Mouse (Mus musculus): ENCODE data around the gene Med13l.

The Med13l gene

DNA sequence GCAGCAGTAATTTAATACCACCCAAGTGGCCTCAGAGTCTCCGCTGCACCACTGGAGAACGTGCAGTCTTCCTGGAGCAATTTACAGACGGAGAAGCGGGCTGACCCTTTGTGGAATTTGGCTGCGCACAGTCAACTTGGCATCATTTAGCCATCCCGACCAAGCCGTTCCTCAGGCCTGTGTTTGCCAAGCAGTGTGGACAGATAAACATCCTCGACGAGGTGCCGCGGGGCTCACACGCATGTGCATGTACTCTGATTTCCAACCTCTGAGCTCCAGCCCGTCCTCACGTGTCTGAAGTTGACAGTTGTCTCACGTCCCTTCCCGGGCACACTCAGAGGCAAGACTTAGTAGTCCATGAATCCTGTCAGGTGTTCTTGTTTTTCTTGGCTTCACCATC lies 166.9 kb downstream of the Med13l start:
- DNase-seq (ENCODE audit: low read depth, low spot score): no peak

DNA sequence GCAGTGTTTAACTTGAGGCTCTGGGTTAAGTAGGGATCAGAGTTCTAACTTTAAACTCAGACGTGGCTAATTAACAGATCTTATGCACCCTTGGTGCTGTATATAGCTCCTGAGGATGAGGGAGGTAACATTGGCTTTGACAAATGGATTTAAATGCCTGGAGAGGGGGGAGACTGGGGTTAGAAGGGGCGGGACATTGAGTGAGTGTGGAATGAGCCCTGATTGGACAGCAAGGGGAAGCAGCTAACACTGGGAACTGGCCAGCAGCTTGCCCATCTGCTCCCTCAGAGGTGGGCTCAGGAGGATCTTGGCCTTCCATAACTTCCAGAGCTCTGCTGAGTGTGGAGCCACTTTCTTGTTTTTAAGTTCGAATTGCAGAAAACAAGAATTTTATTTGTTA lies 171.7 kb downstream of the Med13l start:
- no peak for DNase-seq (ENCODE audit: low read depth, low spot score)

DNA sequence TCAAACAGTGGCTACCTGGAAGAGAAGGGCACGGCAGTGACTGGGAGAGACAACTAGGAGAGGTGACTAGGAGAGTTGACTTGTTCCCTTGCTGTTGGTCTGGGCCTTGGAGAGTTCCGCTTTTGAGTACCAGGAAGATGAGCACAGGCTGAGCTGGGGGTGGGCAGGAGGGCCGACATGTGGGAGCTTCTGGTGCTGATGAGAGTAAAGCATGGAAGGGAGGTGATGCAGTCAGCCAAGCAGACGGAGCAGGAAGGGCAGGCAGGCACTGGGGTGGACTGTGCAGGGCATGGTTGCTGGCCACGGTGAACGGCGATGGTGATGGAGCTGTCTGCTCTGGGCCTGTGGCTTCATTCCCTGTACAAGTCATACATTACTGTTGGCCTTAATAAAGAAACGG lies 172.2 kb downstream of the Med13l start:
- DNase-seq (ENCODE audit: low read depth, low spot score): no peak

DNA sequence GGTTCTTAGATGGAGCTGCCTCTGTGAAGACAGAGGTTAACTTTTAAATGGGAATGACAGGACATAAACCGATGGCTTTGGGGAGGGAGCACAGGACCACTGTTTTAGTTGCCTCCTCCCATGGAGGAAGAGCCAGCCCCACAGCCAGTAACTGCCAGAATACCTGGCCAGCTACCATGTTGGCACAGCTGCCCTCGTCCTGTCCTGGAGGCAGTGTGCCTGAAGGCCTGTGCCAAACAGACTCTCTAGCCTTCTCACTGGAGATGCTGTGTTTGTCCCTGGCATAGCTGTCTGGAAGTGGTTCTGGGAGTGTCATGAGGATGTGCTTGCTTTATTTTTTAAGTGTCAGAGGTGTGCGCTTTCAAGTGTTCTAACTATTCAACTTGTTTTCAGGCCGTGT lies 173.1 kb downstream of the Med13l start:
- no peak for DNase-seq (ENCODE audit: low read depth, low spot score)

DNA sequence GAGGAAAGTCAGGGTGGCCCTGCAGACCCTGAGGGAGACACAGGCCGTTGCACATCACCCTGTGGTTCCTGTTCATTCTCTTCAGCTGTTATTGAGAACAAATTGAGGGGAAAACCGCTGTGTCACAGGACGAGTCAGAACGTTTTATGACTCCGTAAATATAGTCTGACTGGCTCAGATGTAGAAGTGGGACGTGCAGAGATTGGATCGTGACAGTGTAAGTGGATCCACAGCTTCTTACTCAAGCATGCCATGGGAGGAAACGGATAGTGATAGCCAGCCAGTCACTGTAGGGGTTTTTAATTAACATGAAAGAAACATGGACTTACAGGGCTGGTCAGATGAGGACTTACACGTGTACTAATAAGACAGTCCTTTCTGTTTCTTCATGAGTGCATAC lies 174.0 kb downstream of the Med13l start:
- no peak for DNase-seq (ENCODE audit: low read depth, low spot score)

DNA sequence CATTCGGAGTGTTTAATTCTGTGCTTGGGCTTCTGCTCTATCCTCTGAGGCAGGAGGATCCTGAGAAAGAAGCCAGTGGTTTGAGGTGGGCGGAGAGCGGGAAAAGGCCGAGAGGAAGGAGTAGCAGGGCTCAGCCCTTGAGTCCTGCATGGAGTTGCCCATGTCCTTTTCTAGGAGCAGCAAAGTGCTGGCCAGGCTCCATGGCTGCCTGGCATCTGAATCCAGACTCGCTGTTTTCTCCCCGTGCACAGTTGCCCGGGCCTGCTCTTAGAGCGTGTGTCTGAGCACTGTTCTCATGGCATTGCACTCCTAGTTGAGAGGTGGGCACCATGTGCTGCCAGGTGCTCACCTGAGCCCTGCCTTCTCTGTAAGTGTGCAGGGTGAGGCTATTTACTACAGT lies 175.3 kb downstream of the Med13l start:
- DNase-seq (ENCODE audit: low read depth, low spot score): no peak

DNA sequence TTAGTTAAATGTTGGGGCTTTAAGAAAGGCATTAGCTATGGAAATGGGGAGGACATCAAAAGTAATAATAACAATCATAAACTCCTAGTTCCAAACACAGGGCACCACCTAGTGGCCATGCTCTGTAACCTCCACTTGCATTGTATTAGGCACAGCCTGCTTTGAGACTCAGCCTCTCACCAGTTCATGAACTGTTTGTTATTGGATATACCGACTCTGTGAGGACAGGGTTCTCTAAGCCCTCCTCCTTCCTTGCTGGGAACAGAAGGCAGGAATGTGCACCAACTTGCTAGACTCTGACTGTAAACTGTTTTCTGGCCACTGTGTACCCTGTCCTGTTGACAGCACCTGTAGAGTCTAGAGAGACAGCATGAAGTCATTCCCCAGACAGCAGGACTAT lies 177.1 kb downstream of the Med13l start:
- peak; percentile 54 for DNase-seq (ENCODE audit: low read depth, low spot score)

DNA sequence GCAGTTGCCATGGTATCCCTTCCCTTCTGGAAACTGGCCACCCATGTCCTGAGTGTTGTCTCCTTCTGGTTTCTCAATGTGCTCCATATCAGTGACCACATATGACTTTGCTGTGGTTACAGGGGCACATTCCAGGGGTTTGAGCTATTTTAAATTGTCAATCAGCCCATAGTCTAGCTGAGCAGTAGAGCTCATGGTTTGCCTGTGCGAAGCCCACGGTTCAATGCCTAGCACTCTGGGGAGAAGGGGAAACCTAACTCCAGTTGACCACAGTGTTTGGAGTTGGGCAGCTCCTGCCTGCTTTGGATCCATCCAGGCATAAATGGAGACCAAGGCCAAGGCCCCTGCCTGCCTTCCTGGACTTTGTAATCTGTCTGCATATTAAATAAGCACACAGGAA lies 182.6 kb downstream of the Med13l start:
- DNase-seq (ENCODE audit: low read depth, low spot score): no peak

DNA sequence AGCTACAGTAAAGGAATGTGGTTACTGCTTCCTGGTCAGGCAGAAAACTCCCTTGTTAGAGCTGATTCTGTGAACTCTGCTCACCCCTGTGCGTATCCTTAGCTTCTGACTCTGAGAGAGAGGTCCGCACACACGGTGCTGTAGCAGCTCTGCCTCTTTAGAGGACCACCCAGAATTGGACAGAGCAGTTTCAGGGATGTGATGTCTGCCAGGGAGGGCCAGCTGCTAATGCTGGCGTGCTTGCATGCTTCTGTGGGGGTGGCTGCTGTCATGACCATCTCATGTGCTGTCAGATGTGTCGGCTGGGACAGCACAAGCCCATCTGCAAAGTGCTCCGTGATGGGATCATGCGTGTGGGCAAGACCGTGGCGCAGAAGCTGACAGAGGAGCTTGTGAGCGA lies 186.5 kb downstream of the Med13l start:
- no peak for DNase-seq (ENCODE audit: low read depth, low spot score)

DNA sequence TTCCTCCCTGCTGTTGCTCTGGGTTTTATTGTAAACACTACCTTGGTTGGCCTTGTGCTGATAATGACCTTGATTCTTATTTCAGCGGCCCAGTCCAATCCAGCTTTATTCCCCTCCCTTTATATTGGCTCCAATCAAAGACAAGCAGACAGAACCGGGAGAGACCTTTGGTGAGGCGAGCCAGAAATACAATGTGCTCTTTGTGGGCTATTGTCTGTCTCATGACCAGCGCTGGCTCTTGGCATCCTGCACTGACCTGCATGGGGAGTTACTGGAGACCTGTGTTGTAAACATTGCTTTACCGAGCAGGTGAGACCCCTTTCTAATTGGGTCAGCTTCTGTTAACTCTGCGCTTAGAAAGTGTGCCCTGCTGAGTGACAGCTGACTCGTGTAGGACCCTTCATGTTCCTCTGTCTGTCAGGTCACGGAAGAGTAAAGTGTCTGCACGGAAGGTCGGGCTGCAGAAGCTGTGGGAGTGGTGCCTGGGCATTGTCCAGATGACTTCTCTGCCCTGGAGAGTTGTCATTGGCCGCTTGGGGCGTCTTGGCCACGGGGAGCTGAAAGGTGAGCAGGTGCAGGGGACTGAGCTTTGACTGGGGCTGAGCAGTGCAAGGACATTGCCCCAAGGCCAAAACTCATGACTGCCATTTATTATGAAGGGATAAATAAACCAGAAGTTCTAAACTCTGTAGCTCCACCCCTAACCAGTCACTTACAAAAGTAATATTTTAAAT lies 191.1 kb downstream of the Med13l start:
- DNase-seq (ENCODE audit: low read depth, low spot score): no peak

DNA sequence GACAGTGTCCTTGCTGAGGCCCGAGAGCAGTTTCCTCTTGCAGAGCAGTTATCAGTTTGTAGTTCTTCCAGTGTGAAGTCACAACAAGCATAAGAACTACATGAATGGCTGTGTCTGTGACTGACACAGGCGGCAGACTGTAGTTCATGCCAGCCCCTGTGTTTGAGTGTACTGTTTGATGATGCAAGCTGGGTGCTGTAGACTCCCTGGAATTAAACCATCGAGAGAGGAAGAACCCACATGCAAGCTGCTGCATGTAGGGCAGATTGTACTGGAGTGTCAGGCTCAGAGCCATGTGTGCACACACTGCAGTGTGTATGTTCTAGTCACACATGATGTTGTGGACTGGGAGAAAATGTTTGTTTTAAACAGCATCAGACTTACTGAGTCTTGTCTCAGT lies 192.4 kb downstream of the Med13l start:
- no peak for DNase-seq (ENCODE audit: low read depth, low spot score)

DNA sequence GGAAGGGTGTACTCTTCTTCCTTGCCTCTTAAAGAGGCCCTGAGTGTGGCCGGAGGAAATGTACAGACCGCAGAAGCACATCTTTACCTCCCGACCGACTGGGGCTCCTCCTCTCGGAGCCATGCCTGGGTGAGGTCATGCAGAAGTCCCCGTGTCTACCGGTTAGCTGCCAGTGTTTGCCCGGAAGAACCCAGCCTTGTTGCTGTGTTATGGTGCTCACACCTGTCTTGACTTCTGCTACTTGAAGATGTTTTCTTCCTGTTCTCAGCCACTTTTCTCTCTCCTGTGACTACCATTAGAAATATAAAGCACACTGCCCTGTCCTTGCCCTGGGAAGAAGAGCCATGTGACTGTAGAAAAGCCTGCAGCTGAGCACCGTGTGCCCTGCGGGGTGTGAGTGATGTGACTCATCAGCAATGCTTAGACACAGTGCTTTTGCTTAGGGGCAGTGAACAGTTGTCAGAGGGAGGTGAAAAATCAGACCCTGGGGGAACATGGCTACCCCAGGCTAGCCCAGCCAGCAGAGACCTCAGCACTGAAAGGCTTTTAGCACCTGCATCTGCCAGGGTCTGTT lies 193.1 kb downstream of the Med13l start:
- DNase-seq (ENCODE audit: low read depth, low spot score): no peak

DNA sequence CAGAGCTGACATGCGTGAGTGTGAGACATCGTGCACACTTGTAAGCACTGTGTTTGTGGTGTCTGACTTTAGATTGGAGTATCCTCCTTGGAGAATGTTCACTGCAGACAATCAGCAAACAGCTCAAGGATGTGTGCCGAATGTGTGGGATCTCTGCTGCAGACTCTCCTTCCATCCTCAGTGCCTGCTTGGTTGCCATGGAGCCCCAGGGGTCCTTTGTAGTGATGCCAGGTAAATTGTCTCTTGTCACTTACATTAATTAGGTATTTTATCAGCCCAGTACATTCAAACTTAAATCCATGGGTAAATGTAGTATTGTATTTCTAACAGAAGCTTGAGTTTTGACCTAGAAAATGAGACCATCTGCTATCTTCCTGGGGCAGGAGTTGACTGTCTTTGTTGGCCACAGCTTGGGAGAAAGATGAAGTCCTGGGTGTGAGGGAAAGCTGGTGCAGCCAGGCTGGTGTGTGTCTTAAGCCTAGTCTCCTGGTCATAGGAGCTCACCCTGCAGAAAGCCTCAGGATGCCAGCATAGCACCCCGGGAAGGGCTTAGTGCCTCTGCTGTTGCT lies 193.8 kb downstream of the Med13l start:
- no peak for DNase-seq (ENCODE audit: low read depth, low spot score)

DNA sequence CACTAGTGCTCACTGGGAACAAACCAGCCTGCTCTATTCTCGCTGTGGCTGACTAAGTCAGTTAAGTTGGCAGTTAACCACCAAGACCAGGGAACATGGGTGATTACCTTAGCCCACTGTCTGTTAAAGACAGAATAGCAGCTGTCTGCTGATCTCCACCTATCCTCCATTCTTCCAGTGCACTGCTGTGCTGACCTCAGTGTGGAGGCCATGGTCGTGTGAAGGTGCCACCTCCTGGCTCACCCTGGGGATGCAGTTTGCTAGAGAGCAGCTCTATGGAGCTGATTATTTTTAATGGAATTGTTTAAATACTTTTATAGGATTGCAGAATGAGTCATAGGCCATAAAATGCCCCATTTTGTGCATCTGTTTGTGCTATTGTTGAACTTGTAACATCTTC lies 195.6 kb downstream of the Med13l start:
- no peak for DNase-seq (ENCODE audit: low read depth, low spot score)

DNA sequence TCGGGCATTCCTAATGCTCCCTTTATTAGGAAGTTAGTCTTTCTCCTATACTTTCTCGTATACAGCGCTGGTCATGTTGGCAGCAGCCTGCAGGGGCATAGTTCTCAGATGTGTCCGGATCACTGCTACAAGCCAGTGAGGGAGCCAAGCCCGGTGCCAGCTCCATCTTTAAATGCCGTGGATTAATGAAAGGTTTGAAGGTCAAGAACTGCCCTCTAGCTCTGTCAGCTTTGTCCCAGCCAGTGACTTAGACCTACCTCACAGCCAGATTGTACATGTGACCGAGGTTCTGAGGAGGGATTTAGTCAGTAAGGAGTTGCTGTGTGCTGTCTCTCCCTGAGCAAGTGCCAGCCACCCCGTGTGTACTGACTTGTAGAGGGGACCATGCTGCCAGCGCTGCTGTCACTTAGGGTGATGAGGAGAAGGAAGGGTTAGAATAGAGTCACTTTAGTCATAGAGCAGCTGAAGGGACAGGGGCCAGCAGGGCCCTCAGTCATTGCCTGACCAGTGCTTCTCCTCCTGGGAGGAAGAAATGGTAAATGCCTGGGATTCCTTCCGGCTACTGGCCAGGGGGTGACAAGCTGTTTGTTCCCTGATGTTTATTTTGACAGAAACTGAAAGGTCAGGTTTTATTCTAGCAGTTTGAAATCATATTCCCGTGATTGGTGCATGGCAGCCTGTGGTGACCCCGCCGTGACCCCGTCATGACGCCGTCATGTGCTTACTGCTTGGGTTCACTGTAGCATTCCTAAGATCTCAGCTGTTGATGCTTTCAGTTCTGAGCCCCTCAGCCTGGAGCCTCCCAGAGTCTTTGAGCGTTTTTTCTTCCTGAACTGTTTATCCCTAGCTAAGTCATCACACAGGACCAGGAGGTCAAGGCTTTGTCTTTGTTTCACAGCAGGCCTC lies 197.2 kb downstream of the Med13l start:
- DNase-seq (ENCODE audit: low read depth, low spot score): no peak

DNA sequence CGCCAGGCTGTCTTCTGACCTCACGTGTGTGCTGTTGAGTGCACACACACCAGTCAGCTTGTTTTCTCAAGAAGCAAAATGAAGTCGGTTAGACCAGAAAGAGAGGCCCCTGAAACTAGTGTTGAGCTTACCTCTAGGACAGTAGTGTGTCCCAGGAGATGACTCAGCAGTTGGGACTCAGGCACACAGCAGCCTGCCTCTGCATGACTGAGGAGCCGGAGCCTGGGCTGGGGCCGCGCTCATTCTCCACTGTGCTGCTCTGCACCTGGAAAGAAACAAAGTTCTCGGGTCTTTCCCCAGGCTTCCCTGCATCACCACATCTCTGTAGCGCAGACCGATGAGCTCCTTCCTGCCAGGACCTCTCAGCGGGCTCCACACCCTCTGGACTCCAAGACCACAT lies 200.5 kb downstream of the Med13l start:
- no peak for DNase-seq (ENCODE audit: low read depth, low spot score)

DNA sequence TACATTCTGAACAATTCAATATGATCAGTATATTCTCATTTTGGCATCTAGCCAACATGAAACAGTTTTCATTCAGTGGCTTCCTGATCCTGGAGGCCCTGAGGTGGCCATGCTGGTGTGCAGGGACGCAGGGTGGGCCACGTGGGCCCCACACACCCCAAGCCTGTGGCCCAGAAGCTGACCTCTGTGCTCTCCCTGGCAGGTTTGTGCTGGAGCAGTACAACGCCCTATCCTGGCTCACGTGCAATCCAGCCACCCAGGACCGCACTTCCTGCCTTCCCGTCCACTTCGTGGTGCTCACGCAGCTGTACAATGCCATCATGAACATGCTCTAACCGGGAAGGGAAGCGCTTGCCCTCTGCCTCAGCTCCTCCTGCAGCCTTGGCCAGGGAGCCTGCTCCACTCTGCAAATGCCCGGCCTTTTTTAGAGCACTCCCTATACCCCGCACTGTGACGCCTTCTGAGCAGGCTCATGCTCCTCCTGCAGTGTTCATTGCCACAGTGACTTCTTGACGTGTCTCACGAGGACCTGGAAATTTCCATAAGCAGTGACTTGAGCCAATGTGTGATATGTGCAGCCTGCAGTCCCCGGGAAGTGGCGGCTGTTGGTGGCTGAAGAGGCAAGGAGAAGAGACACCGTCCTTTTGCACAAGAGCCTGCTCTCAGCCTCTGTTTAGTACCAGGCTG lies 202.2 kb downstream of the Med13l start:
- DNase-seq (ENCODE audit: low read depth, low spot score): no peak

DNA sequence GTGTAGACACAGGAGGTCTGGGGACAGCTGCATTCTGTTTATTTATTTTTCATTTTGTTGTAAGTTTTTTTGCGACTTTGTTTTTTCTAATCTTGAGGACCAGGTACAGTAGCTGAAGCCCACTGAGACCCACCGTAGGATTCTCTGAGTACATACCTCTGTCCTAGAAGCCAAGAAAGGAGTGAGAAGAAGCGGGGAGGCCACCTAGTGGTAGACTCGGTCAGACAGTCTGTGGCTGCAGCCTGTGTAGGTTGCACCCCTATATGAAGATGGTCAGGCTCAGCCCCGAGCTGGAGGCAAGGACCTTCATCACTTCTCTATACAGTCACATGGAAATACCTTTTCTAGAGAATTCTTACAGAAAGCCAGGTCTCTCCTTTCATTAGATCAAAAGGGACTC lies 202.9 kb downstream of the Med13l start:
- peak; percentile 17 for DNase-seq (ENCODE audit: low read depth, low spot score)

DNA sequence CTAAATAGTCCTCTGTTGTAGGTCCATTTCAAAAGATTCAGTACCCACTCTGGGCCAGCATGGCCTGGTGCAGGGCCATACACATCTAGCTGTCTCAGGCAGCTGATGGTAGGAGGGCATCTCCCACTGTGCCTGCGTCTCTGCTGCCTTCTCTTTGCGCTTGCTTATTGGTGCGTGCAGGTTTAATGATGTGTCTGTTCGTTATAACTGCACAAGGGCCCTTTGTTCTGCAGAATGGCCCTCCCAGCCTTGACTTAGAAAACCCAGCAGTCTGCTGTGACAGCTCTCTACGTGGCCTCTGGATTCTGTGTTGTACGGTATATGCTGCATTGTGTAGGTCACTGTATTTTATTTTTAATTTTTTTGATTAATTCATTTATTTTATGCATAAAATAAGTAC lies 208.7 kb downstream of the Med13l start:
- peak; percentile 67 for DNase-seq (ENCODE audit: low read depth, low spot score)

DNA sequence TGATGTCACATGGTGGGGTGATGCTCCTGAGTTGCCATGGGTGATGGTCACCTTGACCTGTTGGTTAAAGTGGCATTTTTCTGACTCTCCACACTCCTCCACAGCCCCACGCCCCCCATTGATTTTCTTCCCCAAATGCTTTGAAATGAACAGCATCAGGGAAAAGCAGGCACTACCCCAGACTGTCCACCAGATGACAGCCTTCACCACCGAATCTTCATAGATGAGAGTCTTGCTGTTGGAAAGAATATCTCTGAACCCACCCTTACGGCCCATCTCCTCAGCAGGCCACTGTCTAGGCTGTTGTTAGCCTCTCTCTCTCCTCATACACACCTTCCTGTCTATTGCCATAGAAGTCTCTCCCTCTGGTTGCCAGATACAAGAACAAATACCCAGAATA lies 213.4 kb downstream of the Med13l start:
- peak; percentile 65 for DNase-seq (ENCODE audit: low read depth, low spot score)

DNA sequence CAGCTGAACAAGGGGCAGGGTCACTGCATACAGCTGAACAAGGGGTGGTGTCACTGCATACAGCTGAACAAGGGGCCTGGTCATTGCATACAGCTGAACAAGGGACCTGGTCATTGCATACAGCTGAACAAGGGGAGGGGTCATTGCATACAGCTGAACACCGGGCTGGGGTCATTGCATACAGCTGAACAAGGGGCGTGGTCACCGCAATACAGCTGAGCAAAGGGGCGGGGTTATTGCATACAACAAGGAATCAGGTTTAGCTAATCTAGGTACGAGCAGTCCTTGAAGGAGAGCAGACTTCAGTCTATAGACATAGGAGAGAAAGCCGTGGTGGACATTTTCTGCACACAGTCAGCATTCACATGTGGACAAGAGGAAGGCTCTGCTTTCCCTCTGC lies 215.9 kb downstream of the Med13l start:
- no peak for DNase-seq (ENCODE audit: low read depth, low spot score)

DNA sequence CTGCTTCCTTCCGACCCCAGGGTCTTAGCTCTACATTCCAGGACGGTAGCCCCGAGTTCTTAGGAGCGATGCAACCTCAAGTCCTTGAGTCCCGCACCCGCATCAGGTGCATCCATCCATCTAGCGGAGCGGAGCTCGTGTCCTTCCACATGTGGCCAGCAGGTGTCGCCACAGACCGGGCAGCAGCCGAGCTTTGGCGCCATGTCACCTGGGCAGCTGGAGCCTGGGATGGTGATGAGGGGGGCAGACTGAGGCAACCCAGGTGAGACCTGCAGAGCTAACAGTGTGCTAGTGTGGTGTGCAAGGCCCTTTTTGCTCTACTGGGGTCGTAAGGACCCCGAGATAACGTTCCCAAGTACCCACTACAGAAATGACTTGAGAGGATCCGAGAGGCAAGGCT lies 221.1 kb downstream of the Med13l start:
- DNase-seq (ENCODE audit: low read depth, low spot score): peak; percentile 76
